Mouse (Mus musculus) limb, embryonic 14.5 days (tissue): Measurements from ENCODE around the gene Tns1. TPM values are rescaled to one million over a fixed set of nuclear protein-coding genes. Genes with fewer than 3 reads are reported as not detected.

Source experiments
- ATAC-seq: fragments of 200-750 bp; cut with Nextera tagmentation; 2 replicates; pipeline ENCODE4 v1.8.0; 2017; ENCODE audit warnings: low read depth, moderate number of reproducible peaks, moderate TSS enrichment; ENCODE audit not compliant: low FRiP score
- DNase-seq: peaks from one replicate; pipeline ENCODE4 v3.0.0-alpha.2; 2015; ENCODE audit warnings: low spot score
- H3K27ac ChIP-seq: fragments of 300-500 bp; sonication (generic); replicated peaks from 2 replicates; pipeline ENCODE4 v1.5.1; 2014; ENCODE audit warnings: low read depth, mild to moderate bottlenecking, low read length, moderate library complexity, mixed read lengths
- H3K27me3 ChIP-seq: fragments of 300-500 bp; sonication (generic); 2 replicates; pipeline ENCODE4 v1.6.1; 2014; ENCODE audit warnings: low read length, mixed read lengths; ENCODE audit not compliant: control insufficient read depth, insufficient read depth
- H3K36me3 ChIP-seq: fragments of 300-500 bp; sonication (generic); 2 replicates; pipeline ENCODE4 v1.6.1; 2014; ENCODE audit warnings: mild to moderate bottlenecking, low read length, moderate library complexity, mixed read lengths; ENCODE audit not compliant: control insufficient read depth, insufficient read depth
- H3K4me1 ChIP-seq: fragments of 300-500 bp; sonication (generic); 2 replicates; pipeline ENCODE4 v1.6.1; 2014; ENCODE audit warnings: antibody characterized with exemption, low read length, mixed read lengths; ENCODE audit not compliant: control insufficient read depth, insufficient read depth
- H3K4me2 ChIP-seq: fragments of 300-500 bp; sonication (generic); replicated peaks from 2 replicates; pipeline ENCODE4 v1.6.1; 2014; ENCODE audit warnings: low read depth, mild to moderate bottlenecking, low read length, moderate library complexity; ENCODE audit not compliant: severe bottlenecking
- H3K4me3 ChIP-seq: fragments of 300-500 bp; sonication (generic); replicated peaks from 2 replicates; pipeline ENCODE4 v1.5.1; 2014; ENCODE audit warnings: low read length
- H3K9ac ChIP-seq: fragments of 300-500 bp; sonication (generic); 2 replicates; pipeline ENCODE4 v1.6.1; 2014; ENCODE audit warnings: mild to moderate bottlenecking, low read depth, low read length, moderate library complexity; ENCODE audit not compliant: severe bottlenecking
- H3K9me3 ChIP-seq: fragments of 300-500 bp; sonication (generic); 2 replicates; pipeline ENCODE4 v1.6.1; 2016; ENCODE audit warnings: low read length; ENCODE audit not compliant: control insufficient read depth
- POLR2A ChIP-seq: fragments of 200-500 bp; IDR thresholded peaks from 2 replicates; pipeline ENCODE4 v1.8.0; 2012; ENCODE audit warnings: inconsistent platforms, mild to moderate bottlenecking, moderate library complexity, borderline replicate concordance; ENCODE audit not compliant: insufficient read depth, insufficient read length; ENCODE audit errors: extremely low read depth
- WGBS: fragments of 180-500 bp; shearing (Covaris S2); extraction: QIAGEN DNeasy Blood & Tissue Kit; methylation state at CpG from one replicate; pipeline ENCODE4 v1.1.7; 2014; 5-methylcytosine and 5-hydroxymethylcytosine counted together
- polyA plus RNA-seq, 2 experiments: library from polyadenylated mRNA; depleted of rRNA in 1 of 2; stranded (reverse) in 1 of 2; unstranded in 1 of 2; fragments of >200 nt; fragmentation: Nextera tagmentation in 1 of 2; extraction: Ambion mirVana in 1 of 2; gene quantifications; 2 replicates each; pipeline versions ENCODE4 v1.2.1 to v1.2.3; 2012 to 2014

Gene Tns1
- polyA plus RNA-seq, 2 experiments = 38.0 to 51.3 TPM

DNA sequence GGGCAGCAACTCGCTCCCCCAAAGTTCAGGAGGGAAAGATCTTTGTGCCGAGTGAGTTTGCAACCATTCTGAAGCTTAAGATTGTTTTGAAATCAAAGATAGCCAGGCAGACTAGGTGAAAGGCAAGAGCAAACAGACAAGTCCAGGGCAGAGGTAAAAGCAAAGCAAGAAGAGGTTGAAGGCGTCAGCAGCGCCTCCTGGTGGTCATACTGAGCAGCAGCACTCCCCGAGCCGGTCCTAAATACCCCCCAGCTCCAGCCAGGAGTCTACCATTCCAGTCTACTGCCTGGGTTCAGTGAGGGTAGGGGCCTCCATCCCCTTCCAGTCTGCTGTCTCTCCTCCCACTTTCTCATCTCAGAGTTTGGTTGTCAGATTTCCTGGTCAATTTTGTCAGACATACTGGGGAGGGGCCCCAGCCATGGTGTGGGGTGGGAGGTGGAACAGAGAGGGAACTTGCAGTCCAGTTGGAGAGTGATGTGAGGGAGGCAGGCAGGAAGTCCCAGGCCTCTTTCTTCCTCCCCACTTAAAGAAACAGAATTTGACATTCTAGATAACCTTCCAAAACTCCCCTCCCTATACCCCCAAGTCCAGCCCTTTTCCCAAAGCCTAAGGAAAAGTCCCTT, 41.3 kb downstream of the Tns1 start:
- peak; percentile 20; the same call in 1 of the 2 replicates for ATAC-seq
- Histone ChIP-seq H3K36me3 (peaks cover 5% of the 10 kb centered on the region), H3K4me3 (no peak overlapping the region), H3K9ac (no peak overlapping the region), H3K4me1 (peaks cover 27% of the 10 kb centered on the region), H3K9me3 (no peaks in the 10 kb centered on the region), H3K27ac (peak overlapping the region; percentile 59; the same call in 1 of the 2 replicates), H3K27me3 (no peaks in the 10 kb centered on the region), H3K4me2 (no peak overlapping the region)
- peak; percentile 82 for DNase-seq
- no peak for TF ChIP-seq POLR2A
- 21% methylated on average over 6 of the region's 6 CpGs for WGBS

- H3K9me3 ChIP-seq = no peaks in the 10 kb centered on the region
- WGBS = 40% methylated on average over 2 of the region's 2 CpGs
- no peak overlapping the region for H3K4me3 ChIP-seq
- H3K27me3 ChIP-seq = no peaks in the 10 kb centered on the region
- ATAC-seq (no peak), DNase-seq (no peak)
- H3K9ac ChIP-seq = no peak overlapping the region
- no peak for TF ChIP-seq POLR2A
- H3K4me1 ChIP-seq = peaks cover 26% of the 10 kb centered on the region
- H3K4me2 ChIP-seq = no peak overlapping the region
- no peak overlapping the region for H3K27ac ChIP-seq
- peaks cover 9% of the 10 kb centered on the region for H3K36me3 ChIP-seq
Measured at GRCm38 (mm10) chr1:74081573-74081989, 42.7 kb downstream of the Tns1 start.

DNA sequence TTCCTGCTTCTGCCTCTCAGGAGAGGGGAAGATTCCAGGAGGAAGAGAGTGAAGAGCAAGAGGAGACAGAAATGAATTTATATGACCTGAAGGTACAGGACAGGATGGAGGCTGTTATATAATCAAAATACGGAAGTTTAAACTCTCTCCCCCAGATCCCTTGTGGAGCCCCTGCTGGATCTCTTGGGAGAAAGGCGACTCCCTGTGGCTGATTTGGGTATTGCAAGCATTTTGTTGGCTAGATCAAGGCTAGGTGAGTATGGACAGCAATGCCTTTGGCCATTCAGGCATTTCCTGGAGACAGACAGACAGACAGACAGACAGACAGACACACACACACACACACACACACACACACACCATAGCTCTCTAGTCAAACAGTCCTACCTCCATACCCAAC, 46.9 kb downstream of the Tns1 start:
- ATAC-seq (no peak), DNase-seq (peak; percentile 70)
- no peak overlapping the region for H3K27ac ChIP-seq
- peaks cover 2% of the 10 kb centered on the region; the same call in 1 of the 2 replicates for H3K4me1 ChIP-seq
- 0% methylated on average over 2 of the region's 2 CpGs for whole genome bisulfite sequencing
- TF ChIP-seq POLR2A = no peak
- H3K4me2 ChIP-seq = no peak overlapping the region
- H3K9ac ChIP-seq = no peak overlapping the region
- H3K36me3 ChIP-seq = peaks cover 19% of the 10 kb centered on the region
- no peak overlapping the region for H3K4me3 ChIP-seq
- H3K27me3 ChIP-seq = no peaks in the 10 kb centered on the region
- H3K9me3 ChIP-seq = no peaks in the 10 kb centered on the region

DNA sequence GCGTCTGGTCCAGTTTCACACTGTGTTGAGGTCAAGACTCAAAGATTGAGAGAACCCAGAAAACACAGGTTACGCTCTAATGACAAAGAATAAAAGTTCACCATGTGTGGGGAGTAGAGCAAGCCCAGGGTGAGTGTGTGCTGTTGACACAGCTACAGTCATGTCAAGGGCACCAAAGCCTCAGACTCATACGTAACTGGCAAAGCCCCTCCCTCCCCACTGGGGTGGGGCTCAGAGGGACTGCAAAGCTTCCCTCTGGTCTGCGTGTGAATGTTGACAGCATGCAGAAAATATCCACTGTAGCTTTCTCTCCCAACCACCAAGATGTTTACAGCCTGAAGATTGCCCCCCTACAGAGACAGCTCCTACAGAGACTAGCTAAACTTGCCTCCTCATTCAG, 48.0 kb downstream of the Tns1 start:
- DNase-seq (no peak), ATAC-seq (no peak)
- no peak overlapping the region for H3K9ac ChIP-seq
- 74% methylated on average over 4 of the region's 4 CpGs for WGBS
- no peaks in the 10 kb centered on the region for H3K27me3 ChIP-seq
- TF ChIP-seq POLR2A = no peak
- H3K9me3 ChIP-seq = no peaks in the 10 kb centered on the region
- no peak overlapping the region for H3K4me2 ChIP-seq
- no peaks in the 10 kb centered on the region; the same call in 1 of the 2 replicates for H3K4me1 ChIP-seq
- H3K27ac ChIP-seq = no peak overlapping the region
- H3K4me3 ChIP-seq = no peak overlapping the region
- H3K36me3 ChIP-seq = peaks cover 19% of the 10 kb centered on the region

DNA sequence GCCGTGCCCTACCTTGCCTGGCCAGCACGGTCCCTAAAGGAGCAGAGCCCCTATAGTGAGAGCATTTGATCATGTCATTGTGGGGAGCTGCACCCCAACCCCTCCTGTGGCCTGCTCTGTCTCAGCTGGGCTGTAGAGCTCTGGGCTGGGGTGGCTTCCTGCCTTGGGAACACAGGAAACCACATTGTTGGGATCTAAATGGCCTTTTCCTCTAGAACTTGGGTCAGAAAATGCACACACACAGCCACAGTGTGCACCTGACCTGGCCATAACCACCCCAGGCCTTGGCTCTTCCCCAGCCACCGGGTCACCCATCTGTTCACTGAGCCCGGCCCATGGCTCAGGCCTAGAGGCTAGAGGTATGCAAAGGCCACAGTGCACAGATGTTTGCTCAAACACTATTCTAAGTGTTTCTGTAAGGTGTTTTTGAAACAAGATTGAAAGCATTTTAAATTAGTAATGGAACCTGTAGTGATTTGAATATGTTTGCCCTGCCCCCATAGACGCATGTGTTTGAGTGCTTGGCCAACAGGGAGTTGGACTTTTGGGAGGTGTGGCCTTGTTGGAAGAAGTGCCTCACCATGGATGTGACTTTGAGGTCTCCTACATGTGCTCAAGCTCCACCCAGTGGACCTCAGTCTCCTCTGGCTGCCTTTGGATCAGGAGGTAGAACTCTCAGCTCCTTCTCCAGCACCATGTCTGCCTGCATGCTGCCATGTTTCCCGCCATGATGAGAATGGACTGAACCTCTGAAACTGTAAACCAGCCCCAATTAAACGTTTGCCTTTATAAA, 49.4 kb downstream of the Tns1 start:
- no peak for TF ChIP-seq POLR2A
- Histone ChIP-seq H3K4me3 (no peak overlapping the region), H3K36me3 (peaks cover 19% of the 10 kb centered on the region), H3K27me3 (no peaks in the 10 kb centered on the region), H3K27ac (no peak overlapping the region), H3K9ac (no peak overlapping the region), H3K4me2 (no peak overlapping the region), H3K4me1 (no peaks in the 10 kb centered on the region; the same call in 1 of the 2 replicates), H3K9me3 (no peaks in the 10 kb centered on the region)
- DNase-seq (no peak), ATAC-seq (no peak)
- WGBS = 86% methylated on average over 7 of the region's 7 CpGs
